Mouse (Mus musculus) midbrain, embryonic 14.5 days (tissue): ENCODE data around the gene Ccdc169. TPM values are rescaled to one million over a fixed set of nuclear protein-coding genes. Genes with fewer than 3 reads are reported as not detected.

ENCODE experiments used
- ATAC-seq: fragments of 200-750 bp; cut with Nextera tagmentation; 2 replicates; pipeline ENCODE4 v1.8.0; 2017; ENCODE audit warnings: moderate number of reproducible peaks, moderate library complexity; ENCODE audit not compliant: low FRiP score, low TSS enrichment
- DNase-seq: peaks from one replicate; pipeline ENCODE4 v3.0.0-alpha.2; 2015
- H3K27ac ChIP-seq: fragments of 300-500 bp; sonication (generic); replicated peaks from 2 replicates; pipeline ENCODE4 v1.5.1; 2014; ENCODE audit warnings: mild to moderate bottlenecking, low read depth, low read length, moderate library complexity
- H3K27me3 ChIP-seq: fragments of 300-500 bp; sonication (generic); 2 replicates; pipeline ENCODE4 v1.6.1; 2014; ENCODE audit warnings: low read length, control low read depth, mixed read lengths; ENCODE audit not compliant: control insufficient read depth, insufficient read depth
- H3K36me3 ChIP-seq: fragments of 300-500 bp; sonication (generic); 2 replicates; pipeline ENCODE4 v1.6.1; 2014; ENCODE audit warnings: low read length, control low read depth; ENCODE audit not compliant: control insufficient read depth, insufficient read depth
- H3K4me1 ChIP-seq: fragments of 300-500 bp; sonication (generic); 2 replicates; pipeline ENCODE4 v1.6.1; 2014; ENCODE audit warnings: mild to moderate bottlenecking, antibody characterized with exemption, low read length, control low read depth; ENCODE audit not compliant: control insufficient read depth, insufficient read depth
- H3K4me2 ChIP-seq: fragments of 300-500 bp; sonication (generic); 2 replicates; pipeline ENCODE4 v1.6.1; 2014; ENCODE audit warnings: mild to moderate bottlenecking, low read length, moderate library complexity
- H3K4me3 ChIP-seq: fragments of 300-500 bp; sonication (generic); replicated peaks from 2 replicates; pipeline ENCODE4 v1.5.1; 2014; ENCODE audit warnings: low read depth, low read length
- H3K9ac ChIP-seq: fragments of 300-500 bp; sonication (generic); replicated peaks from 2 replicates; pipeline ENCODE4 v1.6.1; 2014; ENCODE audit warnings: mild to moderate bottlenecking, low read length, moderate library complexity
- H3K9me3 ChIP-seq: fragments of 300-500 bp; sonication (generic); 2 replicates; pipeline ENCODE4 v1.6.1; 2016; ENCODE audit warnings: low read length, control low read depth, mixed read lengths; ENCODE audit not compliant: control insufficient read depth
- WGBS: fragments of 180-500 bp; shearing (Covaris S2); extraction: QIAGEN DNeasy Blood & Tissue Kit; methylation state at CpG from one replicate; pipeline ENCODE4 v1.1.7; 2014; 5-methylcytosine and 5-hydroxymethylcytosine counted together
- polyA plus RNA-seq: library from polyadenylated mRNA; unstranded; fragments of >200 nt; fragmentation: Nextera tagmentation; extraction: Ambion mirVana; gene quantifications from 2 replicates; pipeline ENCODE4 v1.2.1, GENCODE M21; 2014

Ccdc169 gene
- 0.12 TPM in 1 of 2 replicates, not detected in the other for polyA plus RNA-seq

DNA sequence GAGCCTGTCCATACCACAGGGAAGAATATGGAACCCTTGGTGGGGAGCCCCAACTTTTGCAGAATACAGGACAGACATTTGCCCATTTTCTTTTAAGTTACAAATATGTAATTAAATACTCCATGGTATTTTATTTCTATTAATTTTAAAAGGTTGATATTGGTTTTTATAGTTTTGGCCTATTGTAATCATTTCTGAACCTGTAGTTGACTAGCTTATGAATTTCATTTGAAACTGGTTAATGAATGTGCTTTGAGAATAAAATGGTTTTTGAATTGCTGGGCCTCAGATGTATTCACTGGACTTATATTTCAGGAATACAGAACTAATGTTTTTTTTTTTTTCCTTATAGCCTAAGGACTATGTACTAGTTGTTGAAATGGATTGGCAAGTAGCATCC, at the start of gene Ccdc169:
Gene Ccdc169, plus strand, starts transcription at position 301 of the 400 bp plus-strand sequence.
- Histone ChIP-seq H3K9me3 (no peaks in the 10 kb centered on the region), H3K36me3 (peaks cover 42% of the 10 kb centered on the region), H3K9ac (no peak within 1 kb of the TSS), H3K27ac (no peak within 1 kb of the TSS), H3K27me3 (no peaks in the 10 kb centered on the region), H3K4me1 (no peaks in the 10 kb centered on the region), H3K4me3 (no peak within 1 kb of the TSS), H3K4me2 (no peak within 1 kb of the TSS)
- no peak for ATAC-seq
- no peak for DNase-seq

- DNase-seq, result peak; percentile 34
- H3K4me1 ChIP-seq, result no peaks in the 10 kb centered on the region; the same call in 1 of the 2 replicates
- no peak for ATAC-seq
- no peak overlapping the region for H3K9ac ChIP-seq
- no peak overlapping the region for H3K4me3 ChIP-seq
- H3K27ac ChIP-seq, result no peak overlapping the region
- no peaks in the 10 kb centered on the region for H3K36me3 ChIP-seq
- no peak overlapping the region for H3K4me2 ChIP-seq
- H3K9me3 ChIP-seq, result no peaks in the 10 kb centered on the region
- WGBS, result 61% methylated on average over 4 of the region's 4 CpGs
- H3K27me3 ChIP-seq, result no peaks in the 10 kb centered on the region
Measured at GRCm38 (mm10) chr3:55087360-55087759, 49.8 kb upstream of the Ccdc169 start.

GRCm38 (mm10) chr3:55088359-55088758, 48.8 kb upstream of the Ccdc169 start:
- Histone ChIP-seq H3K27me3 (no peaks in the 10 kb centered on the region), H3K4me1 (no peaks in the 10 kb centered on the region; the same call in 1 of the 2 replicates), H3K4me2 (no peak overlapping the region), H3K4me3 (no peak overlapping the region), H3K9me3 (no peaks in the 10 kb centered on the region), H3K27ac (no peak overlapping the region), H3K9ac (no peak overlapping the region), H3K36me3 (no peaks in the 10 kb centered on the region)
- no peak for DNase-seq
- 70% methylated on average over 4 of the region's 4 CpGs for WGBS
- no peak for ATAC-seq

DNA sequence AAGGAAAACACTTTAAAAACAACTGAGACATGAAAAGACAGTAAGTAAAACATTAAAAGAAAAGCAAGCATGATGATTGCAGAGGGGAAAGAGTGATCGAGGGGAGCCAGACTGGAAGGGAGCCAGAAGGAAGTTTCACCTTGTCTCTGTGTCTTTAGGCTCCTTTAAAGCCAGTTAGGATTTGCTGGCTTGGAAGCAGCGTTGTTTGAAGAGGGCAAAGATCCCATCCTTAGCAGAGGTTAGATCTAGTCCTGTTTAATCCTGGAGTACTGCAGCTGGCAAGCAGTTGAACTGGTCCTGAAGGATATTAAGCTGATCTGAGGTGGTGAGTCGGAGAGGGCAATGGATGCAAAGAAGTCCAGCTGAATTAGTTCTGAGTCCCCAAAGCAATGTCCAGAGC, 48.3 kb upstream of the Ccdc169 start:
- ATAC-seq, result no peak
- 76% methylated on average over 3 of the region's 3 CpGs for WGBS

GRCm38 (mm10) chr3:55089291-55089690, 47.8 kb upstream of the Ccdc169 start:
- H3K27ac ChIP-seq, result no peak overlapping the region
- no peaks in the 10 kb centered on the region for H3K36me3 ChIP-seq
- no peak for DNase-seq
- H3K4me1 ChIP-seq, result no peaks in the 10 kb centered on the region
- no peak for ATAC-seq
- no peak overlapping the region for H3K4me3 ChIP-seq
- no peaks in the 10 kb centered on the region for H3K9me3 ChIP-seq
- H3K9ac ChIP-seq, result no peak overlapping the region
- 78% methylated on average over 4 of the region's 4 CpGs for WGBS
- H3K27me3 ChIP-seq, result no peaks in the 10 kb centered on the region
- H3K4me2 ChIP-seq, result no peak overlapping the region

More for the DNA sequence above, 48.3 kb upstream of the Ccdc169 start:
- H3K9me3 ChIP-seq, result no peaks in the 10 kb centered on the region
- no peak for DNase-seq
- no peaks in the 10 kb centered on the region for H3K4me1 ChIP-seq
- no peak overlapping the region for H3K4me3 ChIP-seq
- no peaks in the 10 kb centered on the region for H3K27me3 ChIP-seq
- no peaks in the 10 kb centered on the region for H3K36me3 ChIP-seq
- H3K9ac ChIP-seq, result no peak overlapping the region
- no peak overlapping the region for H3K4me2 ChIP-seq
- H3K27ac ChIP-seq, result no peak overlapping the region

- H3K36me3 ChIP-seq, result no peaks in the 10 kb centered on the region
- H3K27ac ChIP-seq, result no peak overlapping the region
- 72% methylated on average over 1 of the region's 1 CpGs for WGBS
- H3K27me3 ChIP-seq, result no peaks in the 10 kb centered on the region
- H3K9me3 ChIP-seq, result no peaks in the 10 kb centered on the region
- H3K4me2 ChIP-seq, result no peak overlapping the region
- 0 out of 2 replicates have a peak, but pooled peaks cover 6% of the 10 kb centered on the region for H3K4me1 ChIP-seq
- H3K9ac ChIP-seq, result no peak overlapping the region
- no peak for ATAC-seq
- no peak overlapping the region for H3K4me3 ChIP-seq
- no peak for DNase-seq
Measured at GRCm38 (mm10) chr3:55093161-55093560, 44.0 kb upstream of the Ccdc169 start.

GRCm38 (mm10) chr3:55095968-55096654, 41.0 kb upstream of the Ccdc169 start:
- DNase-seq (peak; percentile 54), ATAC-seq (peak; percentile 62; the same call in 1 of the 2 replicates)
- no peak overlapping the region for H3K9ac ChIP-seq
- no peaks in the 10 kb centered on the region for H3K36me3 ChIP-seq
- H3K9me3 ChIP-seq, result no peaks in the 10 kb centered on the region
- no peak overlapping the region for H3K4me2 ChIP-seq
- H3K27ac ChIP-seq, result 0 out of 2 replicates have a peak overlapping the region, but pooled peaks have one; percentile 32
- 23% methylated on average over 8 of the region's 8 CpGs for WGBS
- no peaks in the 10 kb centered on the region for H3K27me3 ChIP-seq
- H3K4me3 ChIP-seq, result no peak overlapping the region
- 0 out of 2 replicates have a peak, but pooled peaks cover 6% of the 10 kb centered on the region for H3K4me1 ChIP-seq

GRCm38 (mm10) chr3:55096655-55097005, 40.5 kb upstream of the Ccdc169 start:
- WGBS, result 66% methylated on average over 2 of the region's 2 CpGs
- no peak for ATAC-seq
- Histone ChIP-seq H3K27ac (0 out of 2 replicates have a peak overlapping the region, but pooled peaks have one; percentile 32), H3K4me2 (no peak overlapping the region), H3K27me3 (no peaks in the 10 kb centered on the region), H3K36me3 (no peaks in the 10 kb centered on the region), H3K9ac (no peak overlapping the region), H3K4me3 (no peak overlapping the region), H3K4me1 (0 out of 2 replicates have a peak, but pooled peaks cover 6% of the 10 kb centered on the region), H3K9me3 (no peaks in the 10 kb centered on the region)
- no peak for DNase-seq

DNA sequence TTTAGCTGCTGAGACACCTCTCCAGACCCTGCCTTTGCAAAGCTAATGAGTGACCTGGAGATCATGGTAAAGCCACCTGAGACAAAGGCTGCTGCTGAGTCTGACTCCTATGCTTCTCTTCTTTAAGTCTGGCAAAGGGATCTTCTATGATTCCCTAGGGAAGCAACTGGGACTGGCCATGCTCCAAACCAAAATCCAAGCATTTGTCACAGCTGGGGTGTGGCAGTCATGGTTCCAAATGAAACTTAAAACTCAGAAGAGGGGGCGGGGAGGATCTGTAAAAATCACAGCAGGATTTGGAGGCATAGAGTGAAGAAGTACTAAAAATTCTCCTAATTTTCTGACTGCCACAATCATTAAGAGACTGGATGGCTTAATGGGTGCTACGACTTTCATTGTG, 40.0 kb upstream of the Ccdc169 start:
- H3K4me2 ChIP-seq, result no peak overlapping the region
- no peak overlapping the region for H3K4me3 ChIP-seq
- WGBS, result 81% methylated on average over 2 of the region's 2 CpGs
- no peaks in the 10 kb centered on the region for H3K9me3 ChIP-seq
- ATAC-seq, result no peak
- no peaks in the 10 kb centered on the region for H3K36me3 ChIP-seq
- no peak overlapping the region for H3K9ac ChIP-seq
- no peaks in the 10 kb centered on the region for H3K27me3 ChIP-seq
- DNase-seq, result no peak
- 0 out of 2 replicates have a peak, but pooled peaks cover 6% of the 10 kb centered on the region for H3K4me1 ChIP-seq
- H3K27ac ChIP-seq, result no peak overlapping the region
